Mouse (Mus musculus): ENCODE data around the gene Ncstn.
A peak's percentile ranks its signal among the peaks of the same experiment; 100 is the strongest.

Gene Ncstn

DNA sequence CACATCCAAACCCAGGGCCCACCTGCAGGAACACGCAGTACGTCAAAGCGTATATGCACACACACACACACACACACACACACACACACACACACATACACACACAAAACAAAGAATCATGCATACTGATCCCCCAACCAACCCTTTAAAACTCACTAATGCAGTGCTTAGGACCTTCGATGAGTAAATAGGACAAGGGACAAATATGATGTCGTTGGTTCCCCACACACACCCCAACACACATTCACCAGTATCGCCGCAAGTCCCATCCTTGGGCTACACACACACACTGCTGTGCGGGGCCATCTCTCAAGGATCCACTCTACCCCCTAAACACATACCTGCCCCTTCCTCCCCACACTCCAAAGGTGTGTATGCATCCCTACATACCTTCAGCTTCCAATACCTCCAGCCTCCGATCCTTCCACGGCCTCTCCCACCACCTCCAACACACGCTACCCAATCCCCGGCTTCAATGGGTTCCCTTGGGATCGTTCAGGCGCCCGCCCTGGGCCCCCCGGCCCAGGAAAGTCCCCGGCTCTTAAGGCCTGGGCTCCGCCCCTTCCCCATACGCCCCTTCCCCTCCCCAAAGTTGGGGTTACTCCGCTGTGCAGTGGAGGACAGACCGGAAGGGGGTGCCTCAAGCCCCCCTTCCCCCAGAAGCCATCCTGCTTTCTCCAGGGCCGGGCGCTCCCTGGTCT, 56.2 kb downstream of the Ncstn start:
- peak; percentile 47 for DNase-seq

DNA sequence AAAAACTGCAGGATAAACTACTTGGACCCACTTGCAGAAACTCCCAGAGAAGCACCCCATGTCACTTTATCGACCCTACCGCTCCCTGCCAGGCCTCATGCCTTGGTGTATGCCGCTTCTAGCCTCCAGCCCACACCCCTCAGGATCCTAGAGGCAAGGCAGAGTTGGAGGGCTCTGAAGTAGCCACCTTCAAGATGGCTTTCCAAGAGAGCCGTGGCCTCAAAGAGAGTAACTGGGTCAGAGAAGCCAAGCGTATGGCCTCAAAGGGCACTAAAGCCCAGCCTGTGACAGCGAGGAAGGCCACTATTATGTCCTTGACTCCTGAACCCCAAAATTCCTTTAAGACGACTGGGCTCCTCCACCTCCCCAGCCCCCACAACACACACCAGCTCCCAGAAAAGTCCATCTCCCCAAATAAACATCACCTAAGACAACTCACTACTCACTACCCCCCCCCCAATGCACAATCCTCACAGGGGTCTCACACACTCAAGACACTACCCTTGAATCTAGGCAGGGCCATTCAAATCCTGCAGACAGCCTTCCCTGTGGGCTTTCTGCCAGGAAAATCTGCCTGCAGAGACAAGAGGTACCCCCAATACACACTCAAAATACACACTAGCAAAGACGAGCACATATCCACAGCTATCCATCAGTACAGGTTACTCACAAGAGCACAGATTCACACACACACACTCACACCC, 57.2 kb downstream of the Ncstn start:
- peak in 1 of 2 experiments; percentile 41 for DNase-seq

DNA sequence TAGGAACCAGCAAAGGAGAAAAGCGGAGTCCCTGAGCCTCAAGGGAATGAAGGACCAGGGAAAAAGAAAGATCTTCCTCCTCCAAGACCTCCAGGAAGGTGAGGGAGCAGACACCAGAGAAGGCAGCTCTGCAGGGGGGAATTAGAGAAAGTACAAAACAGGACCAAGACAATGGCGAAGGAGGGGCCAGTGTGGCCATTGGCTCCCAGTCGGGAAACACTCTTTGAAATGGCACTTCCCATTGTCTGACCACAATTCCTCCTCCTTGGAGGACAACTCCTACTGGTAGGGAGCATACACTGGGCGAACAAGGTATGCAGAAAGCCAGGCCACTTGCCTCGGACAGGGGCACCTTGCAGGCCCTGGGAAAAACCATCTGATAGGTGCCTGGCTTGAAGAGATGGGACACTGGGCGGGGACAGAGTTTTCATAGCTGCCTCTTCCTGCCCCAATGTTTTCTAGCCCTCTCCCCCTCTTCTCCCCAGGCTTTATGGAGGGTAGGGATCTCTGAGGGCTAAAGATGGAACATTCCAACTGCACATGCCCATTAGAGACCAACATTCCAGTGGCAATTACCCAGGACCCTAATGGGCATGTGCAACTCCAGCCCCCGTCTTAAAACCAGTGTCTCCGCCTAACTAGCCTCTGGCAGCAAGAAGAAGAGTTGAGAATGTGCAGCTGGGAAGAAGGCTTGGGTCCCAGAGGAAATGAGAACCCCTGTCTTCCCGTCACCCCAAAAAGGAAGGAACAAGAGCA, 58.3 kb downstream of the Ncstn start:
- DNase-seq = no peak

- no peak for DNase-seq
Measured at GRCm38 (mm10) chr1:172019863-172020521, 62.6 kb downstream of the Ncstn start.

- no peak for DNase-seq
Measured at GRCm38 (mm10) chr1:172019339-172019738, 63.3 kb downstream of the Ncstn start.

DNA sequence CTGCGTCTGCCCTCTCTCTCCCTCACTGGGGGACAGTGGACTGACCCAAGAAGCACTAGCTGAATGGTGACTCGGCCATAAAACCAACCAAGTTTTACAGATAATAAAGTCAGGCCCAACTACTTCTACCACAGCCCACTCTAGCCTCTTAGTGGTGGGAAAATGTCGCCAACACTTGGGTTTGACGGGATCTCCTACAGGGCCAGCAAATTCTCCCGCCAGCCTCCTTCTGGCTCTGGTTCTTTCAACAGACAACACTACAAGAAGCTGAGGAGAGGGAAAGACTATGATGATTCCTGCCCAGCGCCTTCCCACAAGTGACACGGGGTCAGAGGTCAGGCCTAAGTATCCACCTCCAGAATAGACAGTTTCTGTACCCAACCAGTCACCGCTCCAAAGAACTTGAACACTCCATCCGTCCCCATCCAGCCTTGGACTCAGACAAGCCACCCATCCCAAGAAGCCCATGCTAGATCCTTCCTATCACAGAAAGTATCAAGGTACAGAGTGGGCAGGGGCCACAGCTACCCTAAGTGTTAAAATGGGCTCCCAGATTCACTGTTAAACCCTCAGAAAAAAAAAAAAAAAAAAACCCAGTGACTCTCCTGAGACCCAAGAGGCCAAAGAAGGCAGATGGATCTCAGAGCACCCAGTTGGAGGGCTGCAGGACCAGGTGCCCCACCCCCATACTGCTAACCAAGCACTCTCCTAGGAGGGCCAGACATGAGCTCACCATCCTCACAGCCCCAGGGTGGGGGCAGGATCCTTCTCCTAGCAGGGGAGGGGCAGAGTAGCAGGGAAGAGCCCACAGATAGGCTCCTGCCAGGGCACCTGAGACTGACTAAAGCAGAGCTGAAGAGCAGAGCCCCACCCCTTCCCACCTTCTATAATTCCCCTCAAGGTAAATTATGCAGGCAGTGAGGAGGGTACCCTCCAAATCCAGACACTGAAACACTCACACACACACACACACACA, 64.0 kb downstream of the Ncstn start:
- DNase-seq = no peak

DNA sequence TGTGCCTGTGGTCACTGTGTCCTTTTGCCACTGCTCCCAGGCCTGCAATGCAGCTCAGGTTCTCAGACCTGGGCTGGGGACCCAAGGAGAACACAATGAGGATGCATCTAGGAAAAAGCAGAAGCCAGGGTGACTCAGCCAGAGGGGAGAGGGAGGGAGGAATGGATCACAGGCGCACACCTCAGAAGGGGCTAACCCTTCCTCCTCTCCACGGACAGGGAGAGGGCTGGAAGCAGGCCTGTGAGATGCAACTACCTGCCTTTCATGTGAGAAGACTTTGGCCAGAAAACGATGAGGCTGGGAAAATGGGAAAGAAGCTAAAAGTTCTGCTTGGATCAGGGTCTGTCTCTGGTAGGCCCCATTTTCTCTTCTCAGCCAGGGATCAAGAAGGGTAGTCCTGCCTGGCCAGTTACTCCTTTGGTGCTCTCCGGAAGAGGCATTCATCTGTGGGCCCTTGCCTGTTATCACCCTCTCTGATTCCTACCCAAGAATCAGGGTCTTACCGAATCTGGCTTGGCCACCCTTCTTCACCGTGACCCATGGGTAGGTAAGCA, 65.0 kb downstream of the Ncstn start:
- no peak for DNase-seq

DNA sequence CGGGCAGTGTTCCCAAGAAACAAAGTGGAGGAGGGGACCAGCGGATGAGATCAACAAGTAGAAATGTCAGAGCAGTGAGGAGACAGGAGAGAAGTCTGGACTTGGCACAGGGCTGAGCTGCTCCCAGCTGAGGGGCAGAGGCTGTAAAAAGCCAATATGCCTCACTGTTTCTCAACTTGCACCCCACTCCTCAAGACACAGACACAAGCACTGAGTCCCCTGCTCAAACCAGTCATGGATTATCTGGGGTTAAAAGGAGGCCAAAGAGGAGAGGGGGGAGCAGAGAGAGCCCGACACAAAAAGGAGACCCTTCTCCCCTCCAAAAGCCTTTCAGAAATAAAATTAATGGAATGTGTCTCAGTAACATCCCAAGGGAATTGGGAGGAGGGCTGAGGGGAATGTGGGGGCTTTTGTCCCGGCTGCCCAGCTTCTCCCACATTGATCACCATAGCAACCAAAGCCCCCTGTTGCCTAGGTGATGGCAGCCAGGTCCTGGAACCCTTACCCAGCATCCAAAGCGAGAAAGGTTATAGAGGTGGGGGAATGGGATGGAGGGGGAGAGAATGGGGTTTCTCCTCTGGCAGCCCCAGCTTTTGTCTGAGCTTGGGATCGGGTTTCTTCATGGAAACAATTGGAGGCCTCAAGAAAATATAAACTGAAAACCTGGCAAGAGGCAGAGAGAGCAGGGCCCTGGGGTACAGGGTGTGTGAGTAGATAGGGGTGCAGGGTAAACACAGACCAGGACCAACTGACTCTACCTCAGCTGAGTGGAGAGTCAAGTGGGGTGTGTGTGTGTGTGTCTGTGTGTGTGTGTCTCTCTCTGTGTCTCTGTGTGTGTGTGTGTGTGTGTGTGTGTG, 65.7 kb downstream of the Ncstn start:
- DNase-seq = no peak

DNA sequence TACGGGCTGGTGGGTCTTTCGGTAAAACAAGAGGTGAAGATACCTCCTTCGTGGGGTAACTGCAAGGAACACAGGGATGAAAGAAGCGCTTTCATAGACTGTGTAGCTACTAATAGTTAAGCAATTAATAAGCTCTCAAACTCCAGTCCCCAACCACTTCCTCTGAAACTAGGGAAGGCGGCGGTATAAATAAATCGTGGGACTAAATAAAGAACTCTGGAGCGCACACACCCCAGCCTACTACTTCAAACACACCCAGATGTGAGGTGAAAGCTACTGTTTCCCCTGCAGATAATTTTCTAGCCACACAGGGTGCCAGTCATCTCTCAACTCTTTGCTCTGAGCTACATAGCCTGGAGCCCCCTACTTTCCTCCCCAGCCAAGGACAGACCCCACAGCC, 66.6 kb downstream of the Ncstn start:
- DNase-seq = no peak
